Mouse (Mus musculus): ENCODE measurements around the gene Zfp704. TPM values are rescaled to one million over a fixed set of nuclear protein-coding genes. Genes with fewer than 3 reads are reported as not detected.

Zfp704 gene
- total and polyA plus RNA-seq, 3 experiments: 0.02 to 0.22 TPM; not detected in 1

GRCm38 (mm10) chr3:9520051-9520727 lies 89.7 kb downstream of the Zfp704 start:
- TF ChIP-seq CTCF (IDR thresholded peaks at IDR 0.05; ENCODE audit: low read depth, low read length) (no peak), GATA2 (IDR thresholded peaks at IDR 0.05; ENCODE audit: borderline replicate concordance, low read depth, low read length) (no peak), TAL1 (conservative IDR thresholded peaks at IDR 0.05; ENCODE audit: low read depth, low read length) (no peak), POLR2AphosphoS5 (IDR thresholded peaks at IDR 0.05; ENCODE audit: insufficient replicate concordance, low read depth, low read length) (no peak), GATA1 (IDR thresholded peaks at IDR 0.05; ENCODE audit: borderline replicate concordance, low read length) (no peak)
- Histone ChIP-seq H3K4me3 (ENCODE audit: low read depth, low read length) (no peak overlapping the region), H3K27me3 (ENCODE audit: insufficient read depth, low read length) (0 out of 2 replicates have a peak, but pooled peaks cover 2% of the 10 kb centered on the region), H3K36me3 (replicated peaks) (no peaks in the 10 kb centered on the region), H3K9me3 (replicated peaks) (no peaks in the 10 kb centered on the region), H3K4me1 (ENCODE audit: insufficient read depth, low read depth, low read length) (no peaks in the 10 kb centered on the region)
- DNase-seq (ENCODE audit: low spot score) (no peak), ATAC-seq (ENCODE audit: extremely low read depth, insufficient number of reproducible peaks, low FRiP score, poor library complexity, severe bottlenecking) (no peak)

- no peak for DNase-seq (ENCODE audit: low spot score)
- TF ChIP-seq CTCF (IDR thresholded peaks at IDR 0.05; ENCODE audit: low read depth, low read length): no peak
- no peak for TF ChIP-seq POLR2AphosphoS5 (IDR thresholded peaks at IDR 0.05; ENCODE audit: insufficient replicate concordance, low read depth, low read length)
- no peak for TF ChIP-seq GATA2 (IDR thresholded peaks at IDR 0.05; ENCODE audit: borderline replicate concordance, low read depth, low read length)
- TF ChIP-seq TAL1 (conservative IDR thresholded peaks at IDR 0.05; ENCODE audit: low read depth, low read length): no peak
- no peak for TF ChIP-seq GATA1 (IDR thresholded peaks at IDR 0.05; ENCODE audit: borderline replicate concordance, low read length)
- no peaks in the 10 kb centered on the region for H3K9me3 ChIP-seq (replicated peaks)
- no peak for ATAC-seq (ENCODE audit: extremely low read depth, insufficient number of reproducible peaks, low FRiP score, poor library complexity, severe bottlenecking)
- 0 out of 2 replicates have a peak, but pooled peaks cover 2% of the 10 kb centered on the region for H3K27me3 ChIP-seq (ENCODE audit: insufficient read depth, low read length)
- H3K4me3 ChIP-seq (ENCODE audit: low read depth, low read length): no peak overlapping the region
- no peaks in the 10 kb centered on the region for H3K4me1 ChIP-seq (ENCODE audit: insufficient read depth, low read depth, low read length)
- H3K36me3 ChIP-seq (replicated peaks): no peaks in the 10 kb centered on the region
Measured at GRCm38 (mm10) chr3:9519491-9519890, 90.4 kb downstream of the Zfp704 start.

- TF ChIP-seq GATA2 (IDR thresholded peaks at IDR 0.05; ENCODE audit: borderline replicate concordance, low read depth, low read length) (no peak), CTCF (IDR thresholded peaks at IDR 0.05; ENCODE audit: low read depth, low read length) (no peak), TAL1 (conservative IDR thresholded peaks at IDR 0.05; ENCODE audit: low read depth, low read length) (no peak), GATA1 (IDR thresholded peaks at IDR 0.05; ENCODE audit: borderline replicate concordance, low read length) (no peak), POLR2AphosphoS5 (IDR thresholded peaks at IDR 0.05; ENCODE audit: insufficient replicate concordance, low read depth, low read length) (no peak)
- Histone ChIP-seq H3K9me3 (replicated peaks) (no peaks in the 10 kb centered on the region), H3K4me1 (ENCODE audit: insufficient read depth, low read depth, low read length) (no peaks in the 10 kb centered on the region), H3K4me3 (ENCODE audit: low read depth, low read length) (no peak overlapping the region), H3K36me3 (replicated peaks) (no peaks in the 10 kb centered on the region), H3K27me3 (ENCODE audit: insufficient read depth, low read length) (0 out of 2 replicates have a peak, but pooled peaks cover 2% of the 10 kb centered on the region)
- DNase-seq (ENCODE audit: low spot score): no peak
- ATAC-seq (ENCODE audit: extremely low read depth, insufficient number of reproducible peaks, low FRiP score, poor library complexity, severe bottlenecking): no peak
Measured at GRCm38 (mm10) chr3:9518936-9519335, 90.9 kb downstream of the Zfp704 start.

- TF ChIP-seq POLR2AphosphoS5 (IDR thresholded peaks at IDR 0.05; ENCODE audit: insufficient replicate concordance, low read depth, low read length) (no peak), GATA2 (IDR thresholded peaks at IDR 0.05; ENCODE audit: borderline replicate concordance, low read depth, low read length) (no peak), CTCF (IDR thresholded peaks at IDR 0.05; ENCODE audit: low read depth, low read length) (no peak), TAL1 (conservative IDR thresholded peaks at IDR 0.05; ENCODE audit: low read depth, low read length) (no peak), GATA1 (IDR thresholded peaks at IDR 0.05; ENCODE audit: borderline replicate concordance, low read length) (no peak)
- H3K4me1 ChIP-seq (ENCODE audit: insufficient read depth, low read depth, low read length): no peaks in the 10 kb centered on the region
Measured at GRCm38 (mm10) chr3:9516119-9516855, 93.6 kb downstream of the Zfp704 start.

GRCm38 (mm10) chr3:9515527-9515926 lies 94.4 kb downstream of the Zfp704 start:
- Histone ChIP-seq H3K4me3 (ENCODE audit: low read depth, low read length) (no peak overlapping the region), H3K9me3 (replicated peaks) (no peaks in the 10 kb centered on the region), H3K4me1 (ENCODE audit: insufficient read depth, low read depth, low read length) (no peaks in the 10 kb centered on the region), H3K27me3 (ENCODE audit: insufficient read depth, low read length) (peaks cover 5% of the 10 kb centered on the region; the same call in 1 of the 2 replicates), H3K36me3 (replicated peaks) (no peaks in the 10 kb centered on the region)
- ATAC-seq (ENCODE audit: extremely low read depth, insufficient number of reproducible peaks, low FRiP score, poor library complexity, severe bottlenecking) (no peak), DNase-seq (ENCODE audit: low spot score) (no peak)
- TF ChIP-seq GATA1 (IDR thresholded peaks at IDR 0.05; ENCODE audit: borderline replicate concordance, low read length) (no peak), CTCF (IDR thresholded peaks at IDR 0.05; ENCODE audit: low read depth, low read length) (no peak), TAL1 (conservative IDR thresholded peaks at IDR 0.05; ENCODE audit: low read depth, low read length) (no peak), GATA2 (IDR thresholded peaks at IDR 0.05; ENCODE audit: borderline replicate concordance, low read depth, low read length) (no peak)

More at GRCm38 (mm10) chr3:9516119-9516855, 93.6 kb downstream of the Zfp704 start:
- Histone ChIP-seq H3K9me3 (replicated peaks) (no peaks in the 10 kb centered on the region), H3K4me3 (ENCODE audit: low read depth, low read length) (no peak overlapping the region), H3K36me3 (replicated peaks) (no peaks in the 10 kb centered on the region), H3K27me3 (ENCODE audit: insufficient read depth, low read length) (peaks cover 7% of the 10 kb centered on the region; the same call in 1 of the 2 replicates)
- no peak for ATAC-seq (ENCODE audit: extremely low read depth, insufficient number of reproducible peaks, low FRiP score, poor library complexity, severe bottlenecking)
- no peak for DNase-seq (ENCODE audit: low spot score)

GRCm38 (mm10) chr3:9513703-9514110 lies 96.2 kb downstream of the Zfp704 start:
- DNase-seq (ENCODE audit: low spot score): no peak
- Histone ChIP-seq H3K4me1 (ENCODE audit: insufficient read depth, low read depth, low read length) (no peaks in the 10 kb centered on the region), H3K9me3 (replicated peaks) (no peaks in the 10 kb centered on the region), H3K27me3 (ENCODE audit: insufficient read depth, low read length) (peaks cover 5% of the 10 kb centered on the region; the same call in 1 of the 2 replicates), H3K4me3 (ENCODE audit: low read depth, low read length) (no peak overlapping the region), H3K36me3 (replicated peaks) (no peaks in the 10 kb centered on the region)
- TF ChIP-seq TAL1 (conservative IDR thresholded peaks at IDR 0.05; ENCODE audit: low read depth, low read length) (no peak), CTCF (IDR thresholded peaks at IDR 0.05; ENCODE audit: low read depth, low read length) (no peak), POLR2AphosphoS5 (IDR thresholded peaks at IDR 0.05; ENCODE audit: insufficient replicate concordance, low read depth, low read length) (no peak), GATA1 (IDR thresholded peaks at IDR 0.05; ENCODE audit: borderline replicate concordance, low read length) (no peak), GATA2 (IDR thresholded peaks at IDR 0.05; ENCODE audit: borderline replicate concordance, low read depth, low read length) (no peak)
- ATAC-seq (ENCODE audit: extremely low read depth, insufficient number of reproducible peaks, low FRiP score, poor library complexity, severe bottlenecking): no peak

All from G1E (cell line).